In genomic region chr1:60713238-60713637, GRCm38 (mm10) we compare ENCODE assay signal across 16 mouse cellular contexts.
"Had no signal": no experiment of that assay in that cellular context is flagged by ENCODE, and none has a peak within 500 bp of the region (broad histone marks: within the 10 kb centered on the region; RNA-seq: fewer than 3 reads in every experiment).

No protein-coding gene starts in this region.

- DNase-seq: gastrocnemius, adult 2 months; gastrocnemius, postnatal 10 days; gastrocnemius, postnatal 25 days; heart, adult 18-20 months; heart, postnatal 14 days; heart, postnatal 36 days; kidney, adult 18-20 months; kidney, adult 8-10 months; kidney, postnatal 10 days; kidney, postnatal 25 days; kidney, postnatal 4 days; left cerebral cortex, postnatal 4 days had no signal

- ATAC-seq: inflammation-experienced regulatory T-cells, adult 6 months; intestine, embryonic 15.5 days; intestine, postnatal 0 days; liver, embryonic 12.5 days had no signal
